Mouse (Mus musculus) heart, adult 2 months (tissue): ENCODE measurements around the gene Cym.

Source experiments
- CTCF ChIP-seq: fragments of 200-600 bp; IDR thresholded peaks from 2 replicates; pipeline ENCODE4 v1.8.1; 2022; ENCODE audit warnings: antibody characterized with exemption, mild to moderate bottlenecking, moderate library complexity
- EP300 ChIP-seq: fragments of 200-500 bp; IDR thresholded peaks from 2 replicates; pipeline ENCODE4 v1.6.1; 2011; ENCODE audit warnings: low read depth, low read length, control low read depth; ENCODE audit not compliant: insufficient read depth

DNA sequence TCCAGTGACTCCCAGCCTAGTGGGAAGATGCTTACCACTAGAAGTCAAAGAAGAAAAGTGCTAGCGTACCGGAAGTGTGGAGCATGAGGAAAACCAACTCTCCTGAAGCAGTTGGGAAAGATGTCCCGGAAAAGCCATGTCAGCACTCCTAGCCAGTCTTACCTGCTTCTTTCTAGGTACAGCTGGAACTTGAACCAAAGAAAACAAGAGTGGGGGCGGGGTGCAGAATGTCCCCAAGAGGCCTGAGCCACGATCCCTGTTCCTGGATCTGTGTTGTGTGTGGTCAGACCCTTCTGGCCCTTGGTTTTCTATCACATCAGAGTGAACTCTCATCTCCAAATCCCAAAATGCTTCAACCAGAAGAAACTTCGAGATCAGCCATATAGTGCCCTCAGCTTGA, 25.3 kb upstream of the Cym start:
- TF ChIP-seq CTCF (no peak), EP300 (no peak)
